Mouse (Mus musculus) mesoderm, embryonic 11.5 days (tissue): ENCODE measurements around the gene Dtx3.

ENCODE experiments used
- DNase-seq: peaks from one replicate; pipeline ENCODE4 v3.0.0-alpha.2; 2012; ENCODE audit warnings: low read depth, low spot score

The Dtx3 gene

GRCm38 (mm10) chr10:127185506-127185905, 10.0 kb downstream of the Dtx3 start:
- no peak for DNase-seq

DNA sequence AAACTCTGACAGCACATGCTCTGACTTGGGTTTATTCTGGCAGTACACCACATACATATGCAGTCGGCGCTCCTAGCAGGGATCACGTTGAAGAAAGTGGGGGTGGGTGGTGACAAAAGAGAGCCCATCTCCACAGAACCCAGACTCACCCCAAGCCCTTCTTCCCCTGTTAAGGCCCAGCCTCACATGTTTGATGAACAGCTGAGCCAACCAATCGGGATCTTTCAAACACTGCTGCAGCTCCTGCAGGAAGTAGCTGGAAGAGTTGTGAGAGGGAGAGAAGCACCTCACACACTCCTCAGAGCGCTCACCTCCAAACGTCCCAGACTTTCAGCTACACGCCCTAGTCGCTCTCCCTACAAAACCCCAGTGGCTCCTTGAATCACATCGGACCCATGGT, 10.4 kb downstream of the Dtx3 start:
- DNase-seq, result no peak

DNA sequence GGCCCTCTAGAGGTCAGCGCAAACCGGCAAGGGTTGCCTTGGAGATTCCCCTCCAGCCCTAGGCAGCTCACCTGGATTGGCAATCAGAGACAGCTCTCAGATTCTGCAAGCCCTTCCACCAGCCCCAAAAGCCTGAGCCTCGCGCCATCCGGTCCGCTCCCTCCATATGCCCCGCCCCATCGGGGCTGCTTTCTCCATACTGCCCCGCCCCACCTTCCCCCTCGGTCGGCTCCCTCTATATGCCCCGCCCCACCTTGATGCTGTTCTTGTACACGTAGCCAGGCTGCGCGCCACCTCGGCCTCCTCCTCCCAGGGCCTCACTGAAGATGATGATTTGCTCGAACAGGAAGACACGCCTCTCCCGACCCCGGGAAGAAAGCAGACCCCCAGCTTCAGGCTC, 11.8 kb downstream of the Dtx3 start:
- DNase-seq, result no peak

GRCm38 (mm10) chr10:127182624-127183023, 12.9 kb downstream of the Dtx3 start:
- DNase-seq, result no peak

- no peak for DNase-seq
These were observed 14.0 kb downstream of the Dtx3 start for GRCm38 (mm10) chr10:127181566-127181965.

- DNase-seq, result no peak
These were observed 14.9 kb downstream of the Dtx3 start for GRCm38 (mm10) chr10:127180695-127181047.

GRCm38 (mm10) chr10:127179871-127180694, 15.4 kb downstream of the Dtx3 start, which contains the start of gene Slc26a10:
Gene Slc26a10, minus strand, starts transcription at chr10:127180645.
- no peak for DNase-seq

GRCm38 (mm10) chr10:127178286-127179027, 17.1 kb downstream of the Dtx3 start:
- DNase-seq, result no peak

GRCm38 (mm10) chr10:127177719-127178118, 17.8 kb downstream of the Dtx3 start:
- DNase-seq, result peak; percentile 90

DNA sequence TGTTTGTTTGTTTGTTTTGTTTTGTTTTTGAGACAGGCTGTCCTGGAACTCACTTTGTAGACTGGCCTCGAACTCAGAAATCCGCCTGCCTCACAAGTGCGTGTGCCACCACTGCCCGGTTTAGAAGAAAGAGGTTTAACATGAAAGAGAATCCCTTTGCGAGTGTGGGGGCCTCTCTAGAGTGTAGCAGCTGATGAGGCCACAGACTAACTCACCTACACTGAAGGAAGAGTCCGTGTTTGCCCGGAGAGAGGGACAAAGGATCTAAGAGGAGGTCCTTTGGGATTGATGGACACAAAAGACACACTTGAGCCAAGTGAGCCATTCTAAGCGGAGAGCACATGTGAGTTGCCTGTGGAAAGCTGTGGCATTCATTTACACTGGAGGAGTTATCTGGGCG, 18.3 kb downstream of the Dtx3 start:
- DNase-seq, result no peak

DNA sequence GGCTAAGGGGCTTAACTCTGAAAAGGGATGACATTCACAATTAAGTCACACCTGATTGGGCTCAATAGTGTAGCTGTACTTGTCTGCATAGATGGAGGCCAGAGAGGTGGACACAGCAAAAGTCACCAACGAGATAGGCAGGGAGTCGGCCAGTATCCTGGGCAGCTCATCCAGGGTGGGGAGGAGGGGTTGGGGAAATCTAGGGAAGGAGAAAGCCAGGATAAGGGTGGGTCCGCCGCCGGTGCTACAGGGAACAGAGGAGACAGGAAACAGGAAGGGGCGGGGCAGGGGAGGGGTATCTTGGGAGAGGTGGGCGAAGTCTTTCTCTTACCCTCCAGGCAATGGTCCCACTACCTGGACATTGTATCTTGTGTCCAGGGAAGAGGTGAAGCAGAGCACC, 18.8 kb downstream of the Dtx3 start:
- no peak for DNase-seq

DNA sequence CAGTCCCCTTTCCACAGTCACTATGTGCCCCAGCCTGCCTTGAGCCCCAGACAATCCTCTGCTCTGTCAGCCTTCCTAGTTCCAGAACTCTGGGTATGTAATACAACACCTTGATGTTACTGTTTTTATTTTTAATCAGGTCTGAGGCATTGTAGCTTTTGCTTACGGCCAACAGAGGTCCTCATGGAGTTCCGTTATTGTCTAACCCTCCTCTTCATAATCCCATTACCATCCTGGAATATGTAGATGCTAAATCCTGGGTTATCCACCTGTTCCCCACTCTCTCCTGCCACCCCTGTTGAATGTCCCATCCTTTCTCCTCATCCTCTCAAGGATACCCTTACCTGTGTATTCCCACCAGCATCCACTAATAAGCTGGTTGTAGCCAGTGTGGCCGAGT, 19.3 kb downstream of the Dtx3 start:
- DNase-seq, result no peak

GRCm38 (mm10) chr10:127174170-127174569, 21.4 kb downstream of the Dtx3 start:
- no peak for DNase-seq

- no peak for DNase-seq
These were observed 22.1 kb downstream of the Dtx3 start for GRCm38 (mm10) chr10:127173148-127174065.

GRCm38 (mm10) chr10:127171631-127172200, 23.8 kb downstream of the Dtx3 start:
- no peak for DNase-seq

DNA sequence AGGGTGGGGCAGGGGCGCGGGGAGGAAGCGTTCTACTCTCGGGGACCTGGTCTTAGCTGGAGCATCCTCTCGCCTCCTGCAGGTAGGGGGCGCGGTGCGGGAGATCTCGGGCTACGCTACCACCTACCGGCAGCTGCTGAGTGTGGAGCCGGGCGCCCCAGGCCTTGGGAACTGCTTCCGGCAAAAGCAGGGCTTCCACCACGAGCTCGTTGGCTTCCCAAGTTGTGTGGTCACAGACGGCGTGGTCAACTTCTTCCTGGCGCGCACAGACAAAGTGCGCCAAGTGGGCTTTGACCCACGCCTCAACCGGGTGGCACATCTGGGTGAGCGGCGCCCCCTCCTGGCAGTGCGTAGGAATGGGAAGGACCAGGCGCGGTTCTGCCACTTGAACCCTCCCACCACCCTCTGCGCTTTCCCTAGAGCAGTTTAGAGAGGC, 24.7 kb downstream of the Dtx3 start:
- peak; percentile 80 for DNase-seq

- peak; percentile 48 for DNase-seq
These were observed 25.5 kb downstream of the Dtx3 start for GRCm38 (mm10) chr10:127170002-127170401.

DNA sequence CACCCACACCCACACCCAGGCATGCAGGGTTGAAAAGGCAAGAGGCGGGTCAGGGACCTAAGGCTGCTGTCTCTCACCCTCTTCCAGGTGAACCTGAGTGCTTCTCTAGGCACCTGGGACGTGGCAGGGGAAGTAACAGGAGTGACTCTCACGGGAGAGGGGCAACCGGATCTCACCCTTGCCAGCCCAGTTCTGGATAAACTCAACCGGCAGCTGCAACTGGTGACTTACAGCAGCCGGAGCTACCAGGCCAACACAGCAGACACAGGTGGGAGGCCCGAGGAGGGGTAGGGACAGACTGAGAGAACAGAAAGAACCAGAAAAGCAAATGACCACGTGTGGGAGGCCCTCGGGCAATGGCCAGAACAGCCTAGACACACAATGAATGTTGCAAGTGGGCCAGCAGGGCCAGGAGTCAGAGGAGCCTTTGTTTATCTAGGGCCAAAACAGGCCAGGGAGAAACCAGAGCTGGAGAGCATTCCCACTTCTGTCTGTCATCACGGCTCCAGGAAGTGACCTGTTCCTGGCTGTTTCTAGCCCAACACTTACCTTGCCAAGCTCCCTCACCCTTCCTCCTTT, 27.8 kb downstream of the Dtx3 start:
- DNase-seq, result no peak

- no peak for DNase-seq
These were observed 28.5 kb downstream of the Dtx3 start for GRCm38 (mm10) chr10:127166771-127167613.

- DNase-seq, result no peak
These were observed 29.2 kb downstream of the Dtx3 start for GRCm38 (mm10) chr10:127166404-127166715.
